Mouse (Mus musculus) leukemia stem cell, adult 10-12 weeks (primary cell): ENCODE measurements around the gene Il11ra2. TPM values are rescaled to one million over a fixed set of nuclear protein-coding genes. Genes with fewer than 3 reads are reported as not detected.

Experiments used
- polyA plus RNA-seq: library from polyadenylated mRNA; stranded (reverse); fragments of >175 nt; gene quantifications from 2 replicates; pipeline ENCODE4 v1.2.3, GENCODE M21; 2012; ENCODE audit warnings: low replicate concordance

Gene Il11ra2
- not detected in 2 replicates for polyA plus RNA-seq

GRCm38 (mm10) chr4:42661793-42662192, at the start of gene Il11ra2:
Il11ra2 (minus strand) TSS chr4:42661893.

GRCm38 (mm10) chr4:42654951-42655350, 6.7 kb downstream of the Il11ra2 start, which contains the start of gene Ccl27b:
Ccl27b (plus strand) TSS chr4:42655251.

GRCm38 (mm10) chr4:42629419-42629818, 32.3 kb downstream of the Il11ra2 start, which contains the start of gene Gm2564:
Gm2564 (plus strand) TSS chr4:42629719.

GRCm38 (mm10) chr4:42611895-42612294, 49.8 kb downstream of the Il11ra2 start, which contains the start of gene Gm10591:
Gm10591 (plus strand) TSS chr4:42612195.

Other genes starting within 250 kb of the Il11ra2 start
- not detected in 2 replicates for gene Gm21586, start 222.5 kb downstream of the Il11ra2 start, polyA plus RNA-seq
- not detected in 2 replicates for gene Gm2163, start 195.1 kb downstream of the Il11ra2 start, polyA plus RNA-seq
- not detected in 2 replicates for gene Fam205a2, start 133.7 kb downstream of the Il11ra2 start, polyA plus RNA-seq
- not detected in 2 replicates for gene Gm10591, start 49.7 kb downstream of the Il11ra2 start, polyA plus RNA-seq
- gene Gm2564, start 32.2 kb downstream of the Il11ra2 start, polyA plus RNA-seq: not detected in 2 replicates
- gene Ccl27b, start 6.6 kb downstream of the Il11ra2 start, polyA plus RNA-seq: not detected in 2 replicates
- not detected in 2 replicates for gene 4930578G10Rik, start 73.7 kb upstream of the Il11ra2 start, polyA plus RNA-seq
- gene Ccl19, start 94.7 kb upstream of the Il11ra2 start, polyA plus RNA-seq: 0.87 TPM in 1 of 2 replicates, not detected in the other
- 11.3 TPM in 1 of 2 replicates, not detected in the other for gene Ccl21a, start 112.1 kb upstream of the Il11ra2 start, polyA plus RNA-seq
- not detected in 2 replicates for gene Fam205a1, start 192.0 kb upstream of the Il11ra2 start, polyA plus RNA-seq
- not detected in 2 replicates for gene Gm12394, start 194.9 kb upstream of the Il11ra2 start, polyA plus RNA-seq
- gene Fam205c, start 212.3 kb upstream of the Il11ra2 start, polyA plus RNA-seq: not detected in 2 replicates